Mouse (Mus musculus) hindbrain, embryonic 12.5 days (tissue): Measurements from ENCODE around the gene Ntn5. TPM values are rescaled to one million over a fixed set of nuclear protein-coding genes. Genes with fewer than 3 reads are reported as not detected.

Experiments
- ATAC-seq: fragments of 200-750 bp; cut with Nextera tagmentation; 2 replicates; pipeline ENCODE4 v1.8.0; 2017; ENCODE audit warnings: moderate TSS enrichment; ENCODE audit not compliant: low FRiP score
- H3K27ac ChIP-seq: fragments of 300-500 bp; sonication (generic); 2 replicates; pipeline ENCODE4 v1.5.1; 2016; ENCODE audit warnings: mild to moderate bottlenecking
- H3K27me3 ChIP-seq: fragments of 300-500 bp; sonication (generic); 2 replicates; pipeline ENCODE4 v1.6.1; 2016; ENCODE audit warnings: mild to moderate bottlenecking
- H3K36me3 ChIP-seq: fragments of 300-500 bp; sonication (generic); 2 replicates; pipeline ENCODE4 v1.6.1; 2016; ENCODE audit warnings: mild to moderate bottlenecking
- H3K4me1 ChIP-seq: fragments of 300-500 bp; sonication (generic); 2 replicates; pipeline ENCODE4 v1.6.1; 2016
- H3K4me2 ChIP-seq: fragments of 300-500 bp; sonication (generic); replicated peaks from 2 replicates; pipeline ENCODE4 v1.6.1; 2016; ENCODE audit warnings: mild to moderate bottlenecking
- H3K4me3 ChIP-seq: fragments of 300-500 bp; sonication (generic); 2 replicates; pipeline ENCODE4 v1.5.1; 2016; ENCODE audit warnings: mild to moderate bottlenecking
- H3K9ac ChIP-seq: fragments of 300-500 bp; sonication (generic); 2 replicates; pipeline ENCODE4 v1.6.1; 2016; ENCODE audit warnings: mild to moderate bottlenecking, moderate library complexity
- H3K9me3 ChIP-seq: fragments of 300-500 bp; sonication (generic); replicated peaks from 2 replicates; pipeline ENCODE4 v1.6.1; 2016; ENCODE audit warnings: mild to moderate bottlenecking
- WGBS: fragments of 180-500 bp; shearing (Covaris S2); methylation state at CpG from one replicate; pipeline ENCODE4 v1.1.7; 2016; 5-methylcytosine and 5-hydroxymethylcytosine counted together
- polyA plus RNA-seq: library from polyadenylated mRNA; unstranded; fragments of >200 nt; fragmentation: Nextera tagmentation; extraction: Ambion mirVana; gene quantifications from 2 replicates; pipeline ENCODE4 v1.2.1, GENCODE M21; 2016

The Ntn5 gene
- polyA plus RNA-seq, 1 experiment from 2014 or later: 0.68 TPM

DNA sequence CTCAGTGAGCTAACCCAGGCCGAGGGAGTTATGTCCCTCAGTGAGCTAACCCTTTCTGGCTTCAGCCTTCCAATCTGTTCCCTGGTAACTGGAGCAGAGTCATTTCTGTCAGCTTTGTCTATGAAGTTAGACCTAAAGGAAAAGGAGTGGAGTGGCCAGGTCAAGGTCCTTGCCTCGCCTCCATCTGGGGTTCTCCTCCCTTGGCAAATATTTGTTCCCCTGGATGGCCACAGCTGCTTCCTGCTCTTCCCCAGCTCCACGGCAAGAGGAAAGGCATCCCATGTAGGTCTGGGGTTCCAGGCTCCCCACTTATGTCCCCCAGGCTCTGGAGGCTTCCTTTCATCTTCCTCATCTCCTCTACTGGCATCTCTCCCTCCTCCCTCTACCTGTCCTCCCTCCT is 43.8 kb downstream of the Ntn5 start:
- Histone ChIP-seq H3K9me3 (no peaks in the 10 kb centered on the region), H3K36me3 (peaks cover 52% of the 10 kb centered on the region), H3K9ac (no peak overlapping the region), H3K4me2 (no peak overlapping the region), H3K27me3 (no peaks in the 10 kb centered on the region), H3K4me3 (no peak overlapping the region), H3K4me1 (peaks cover 10% of the 10 kb centered on the region), H3K27ac (no peak overlapping the region)
- 88% methylated on average over 3 of the region's 3 CpGs for WGBS
- ATAC-seq: no peak

DNA sequence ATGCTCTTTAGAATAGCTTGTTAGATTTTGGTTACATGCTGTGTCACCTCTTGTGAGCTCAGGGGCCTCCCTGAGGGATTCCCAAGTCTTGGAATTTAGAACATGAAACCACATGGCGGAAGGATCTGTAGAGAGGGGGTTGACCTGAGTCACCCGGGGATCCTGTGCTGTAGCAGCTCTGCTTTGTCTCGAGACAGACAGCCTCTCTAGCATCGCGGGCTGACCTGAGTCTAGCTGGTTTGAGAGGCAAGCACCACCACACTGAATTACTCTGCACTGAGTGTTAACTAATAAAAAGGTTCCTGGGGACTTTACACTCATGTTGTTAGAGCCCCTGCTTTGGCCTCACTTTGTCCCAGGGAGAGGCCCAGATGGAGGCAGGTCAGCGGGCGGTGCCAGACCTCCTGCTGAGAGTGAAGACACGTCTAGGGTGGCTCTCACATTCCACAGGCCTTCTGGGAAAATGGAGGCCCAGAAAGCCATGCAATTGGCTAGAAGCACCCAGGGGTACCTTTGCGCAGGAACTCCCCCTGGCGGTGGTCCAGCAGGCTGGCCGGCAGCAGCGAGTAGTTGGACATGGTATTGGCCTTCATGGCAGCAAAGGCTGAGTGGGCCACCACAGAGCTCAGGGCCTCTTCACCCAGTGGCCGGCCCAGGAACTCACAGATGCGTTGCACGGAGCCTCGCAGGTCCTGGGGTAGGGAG is 47.1 kb downstream of the Ntn5 start:
- Histone ChIP-seq H3K36me3 (peaks cover 20% of the 10 kb centered on the region), H3K27ac (0 out of 2 replicates have a peak overlapping the region, but pooled peaks have one; percentile 30), H3K9ac (0 out of 2 replicates have a peak overlapping the region, but pooled peaks have one; percentile 13)

DNA sequence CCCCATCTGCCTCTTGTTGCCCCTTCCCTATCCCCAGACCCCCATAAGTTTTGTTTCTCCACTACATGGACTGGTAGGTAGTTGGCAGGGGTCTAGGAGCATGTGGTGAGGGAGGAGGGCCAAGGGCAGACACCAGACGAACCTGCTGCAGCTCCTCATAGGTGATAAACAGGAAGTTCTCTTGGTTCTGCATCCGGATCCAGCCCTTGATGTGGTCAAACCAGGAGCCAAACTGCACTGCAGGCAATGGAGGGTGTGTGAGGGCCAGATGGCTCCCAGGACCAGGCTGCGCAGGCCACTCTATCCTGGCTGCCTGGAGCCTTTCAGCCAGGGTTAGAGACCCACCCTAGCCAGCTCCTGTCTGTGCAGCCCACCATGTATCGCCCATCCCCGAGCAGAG is 49.7 kb downstream of the Ntn5 start:
- H3K9me3 ChIP-seq: no peaks in the 10 kb centered on the region
- H3K4me2 ChIP-seq: no peak overlapping the region
- H3K9ac ChIP-seq: no peak overlapping the region
- H3K4me1 ChIP-seq: peaks cover 10% of the 10 kb centered on the region
- no peak overlapping the region for H3K4me3 ChIP-seq
- no peaks in the 10 kb centered on the region for H3K27me3 ChIP-seq
- peaks cover 6% of the 10 kb centered on the region for H3K36me3 ChIP-seq
- no peak for ATAC-seq
- 79% methylated on average over 5 of the region's 5 CpGs for WGBS
- H3K27ac ChIP-seq: no peak overlapping the region

More for the DNA sequence above, 47.1 kb downstream of the Ntn5 start:
- H3K4me3 ChIP-seq: no peak overlapping the region
- peaks cover 10% of the 10 kb centered on the region for H3K4me1 ChIP-seq
- no peak overlapping the region for H3K4me2 ChIP-seq
- H3K9me3 ChIP-seq: no peaks in the 10 kb centered on the region
- 15% methylated on average over 16 of the region's 16 CpGs for WGBS
- ATAC-seq: no peak
- H3K27me3 ChIP-seq: no peaks in the 10 kb centered on the region

DNA sequence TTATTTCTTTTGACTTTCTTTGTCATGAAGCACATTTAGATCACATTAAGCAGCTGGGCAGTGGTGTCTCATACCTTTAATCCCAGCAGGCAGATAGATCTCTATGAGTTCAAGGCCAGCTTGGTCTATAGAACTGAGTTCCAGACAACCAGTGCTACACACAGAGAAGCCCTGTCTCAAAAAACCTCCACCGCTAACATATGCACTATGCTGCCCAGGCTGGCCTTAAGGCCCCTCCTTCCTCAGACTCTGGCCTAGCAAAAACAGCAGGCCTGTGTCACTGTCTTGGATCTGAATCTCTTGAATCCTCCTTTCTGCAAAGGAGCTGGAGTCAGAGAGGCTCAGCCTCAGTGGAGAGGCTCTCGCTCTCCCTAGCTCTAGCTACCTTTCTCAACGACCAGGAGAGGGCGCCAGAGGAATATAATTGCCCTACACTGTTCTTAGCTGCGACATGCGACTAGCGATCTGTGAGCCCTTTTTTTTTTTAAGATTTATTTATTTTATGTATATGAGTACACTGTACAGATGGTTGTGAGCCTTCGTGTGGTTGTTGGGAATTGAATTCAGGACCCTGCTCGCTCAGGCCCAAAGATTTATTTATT is 55.4 kb downstream of the Ntn5 start:
- H3K4me2 ChIP-seq: no peak overlapping the region
- peak; percentile 81 for ATAC-seq
- no peak overlapping the region for H3K27ac ChIP-seq
- H3K9me3 ChIP-seq: no peaks in the 10 kb centered on the region
- no peaks in the 10 kb centered on the region for H3K4me1 ChIP-seq
- no peak overlapping the region for H3K9ac ChIP-seq
- no peaks in the 10 kb centered on the region for H3K36me3 ChIP-seq
- H3K27me3 ChIP-seq: peaks cover 15% of the 10 kb centered on the region; the same call in 1 of the 2 replicates
- H3K4me3 ChIP-seq: no peak overlapping the region
- WGBS: 11% methylated on average over 9 of the region's 9 CpGs

DNA sequence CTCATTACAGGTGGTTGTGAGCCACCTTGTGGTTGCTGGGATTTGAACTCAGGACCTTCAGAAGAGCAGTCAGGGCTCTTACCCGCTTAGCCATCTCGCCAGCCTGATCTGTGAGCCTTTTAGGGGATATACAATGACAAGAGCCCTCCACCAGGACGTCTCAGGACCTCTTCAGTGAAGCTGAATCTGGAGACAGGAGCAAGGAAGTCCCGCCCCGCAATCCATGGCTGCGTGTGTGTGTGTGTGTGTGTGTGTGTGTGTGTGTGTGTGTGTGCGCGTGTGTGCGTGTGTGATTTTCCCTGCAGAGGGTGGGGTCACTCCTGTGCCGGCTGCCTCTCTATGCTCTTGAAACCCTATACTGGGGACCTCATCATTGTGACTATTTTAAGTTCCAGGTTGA is 56.0 kb downstream of the Ntn5 start:
- H3K4me2 ChIP-seq: no peak overlapping the region
- H3K27ac ChIP-seq: no peak overlapping the region
- no peak overlapping the region for H3K4me3 ChIP-seq
- H3K9ac ChIP-seq: no peak overlapping the region
- H3K27me3 ChIP-seq: peaks cover 15% of the 10 kb centered on the region; the same call in 1 of the 2 replicates
- H3K4me1 ChIP-seq: no peaks in the 10 kb centered on the region
- no peak for ATAC-seq
- WGBS: 66% methylated on average over 8 of the region's 10 CpGs
- H3K9me3 ChIP-seq: no peaks in the 10 kb centered on the region
- no peaks in the 10 kb centered on the region for H3K36me3 ChIP-seq

DNA sequence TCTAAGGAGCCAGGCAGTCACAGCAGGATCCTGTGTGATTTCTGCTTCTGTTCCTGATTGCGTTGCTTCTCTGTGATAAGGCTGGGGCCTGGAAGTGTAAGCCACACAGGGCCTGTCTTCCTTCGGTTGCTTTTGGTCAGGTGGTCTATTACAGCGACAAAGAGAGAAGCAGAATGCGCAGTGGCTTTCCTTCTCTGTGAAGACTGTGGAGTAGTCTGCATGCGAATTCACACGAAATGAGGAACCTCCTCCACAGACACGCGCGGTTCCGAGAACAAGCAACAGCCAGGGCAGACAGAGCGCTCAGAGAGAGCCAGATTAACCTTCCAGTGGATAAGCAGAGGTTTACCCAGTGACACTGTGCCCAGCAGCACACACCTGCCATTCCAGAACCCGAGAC is 57.5 kb downstream of the Ntn5 start:
- Histone ChIP-seq H3K9ac (no peak overlapping the region), H3K4me1 (no peaks in the 10 kb centered on the region), H3K27ac (no peak overlapping the region), H3K36me3 (no peaks in the 10 kb centered on the region), H3K4me2 (no peak overlapping the region), H3K9me3 (no peaks in the 10 kb centered on the region), H3K4me3 (no peak overlapping the region), H3K27me3 (peaks cover 15% of the 10 kb centered on the region; the same call in 1 of the 2 replicates)
- no peak for ATAC-seq
- 87% methylated on average over 12 of the region's 12 CpGs for WGBS

DNA sequence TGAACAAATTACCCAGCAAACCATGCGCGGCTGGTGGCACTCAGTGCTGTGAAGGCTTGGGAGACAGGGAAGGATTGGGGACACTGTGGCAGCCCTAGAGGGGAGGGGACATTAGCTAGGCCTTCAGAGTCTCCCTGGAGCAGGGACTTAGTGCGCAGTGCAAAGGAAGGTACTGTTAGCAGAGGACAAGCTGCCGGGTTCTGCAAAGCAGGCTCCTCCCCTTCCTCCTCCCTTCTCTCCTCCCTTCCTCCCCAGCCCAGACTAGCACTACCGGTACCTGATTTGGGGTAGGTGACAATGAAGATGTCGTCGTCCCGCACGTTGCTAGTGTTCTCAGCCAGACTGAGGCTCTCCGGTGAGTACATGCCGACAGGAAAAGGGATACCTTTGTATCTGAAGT is 58.0 kb downstream of the Ntn5 start:
- no peak for ATAC-seq
- Histone ChIP-seq H3K9ac (no peak overlapping the region), H3K4me1 (no peaks in the 10 kb centered on the region), H3K4me3 (peak overlapping the region; percentile 5; the same call in 1 of the 2 replicates), H3K9me3 (no peaks in the 10 kb centered on the region), H3K36me3 (no peaks in the 10 kb centered on the region), H3K4me2 (peak overlapping the region; percentile 19; the same call in 1 of the 2 replicates), H3K27me3 (peaks cover 15% of the 10 kb centered on the region; the same call in 1 of the 2 replicates), H3K27ac (no peak overlapping the region)
- 39% methylated on average over 11 of the region's 11 CpGs for WGBS

DNA sequence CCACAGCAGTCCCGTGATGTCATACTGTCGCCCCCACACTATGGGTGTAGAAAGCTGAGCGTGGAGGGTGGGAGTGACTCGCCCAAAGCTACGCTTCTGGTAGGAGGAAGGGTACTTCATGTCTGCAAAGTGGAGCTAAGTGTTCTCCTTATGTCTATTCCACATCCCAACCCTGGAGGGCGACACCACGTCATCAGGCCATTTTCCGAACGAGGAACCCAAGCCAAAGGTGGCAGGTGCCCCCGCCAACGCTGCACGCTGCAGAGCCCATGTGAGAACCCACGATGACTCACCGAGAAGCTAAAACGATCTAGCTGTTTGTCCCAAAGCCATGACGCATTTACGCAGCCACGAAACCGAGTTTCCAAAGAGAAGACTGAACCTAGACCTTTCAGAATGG is 58.5 kb downstream of the Ntn5 start:
- Histone ChIP-seq H3K9me3 (no peaks in the 10 kb centered on the region), H3K4me1 (no peaks in the 10 kb centered on the region), H3K4me2 (peak overlapping the region; percentile 19; the same call in 1 of the 2 replicates), H3K9ac (0 out of 2 replicates have a peak overlapping the region, but pooled peaks have one; percentile 8), H3K27ac (no peak overlapping the region), H3K27me3 (peaks cover 15% of the 10 kb centered on the region; the same call in 1 of the 2 replicates), H3K36me3 (no peaks in the 10 kb centered on the region), H3K4me3 (0 out of 2 replicates have a peak overlapping the region, but pooled peaks have one; percentile 5)
- WGBS: 45% methylated on average over 19 of the region's 19 CpGs
- ATAC-seq: no peak

Other genes starting within 250 kb of the Ntn5 start
- 34.8 TPM in 2 replicates for gene Gys1, start 249.2 kb upstream of the Ntn5 start, polyA plus RNA-seq
- 124 and 129 TPM in 2 replicates for gene Ruvbl2, start 245.9 kb upstream of the Ntn5 start, polyA plus RNA-seq
- 5,718 and 6,089 TPM in 2 replicates for gene Ftl1, start 224.1 kb upstream of the Ntn5 start, polyA plus RNA-seq
- 231 and 244 TPM in 2 replicates for gene Bax, start 217.1 kb upstream of the Ntn5 start, polyA plus RNA-seq
- gene Tulp2, start 202.1 kb upstream of the Ntn5 start, polyA plus RNA-seq: 0.13 and 0.54 TPM in 2 replicates
- not detected in 2 replicates for gene Gm45808, start 197.2 kb upstream of the Ntn5 start, polyA plus RNA-seq
- gene Dhdh, start 195.2 kb upstream of the Ntn5 start, polyA plus RNA-seq: 3.4 and 3.5 TPM in 2 replicates
- gene Nucb1, start 173.6 kb upstream of the Ntn5 start, polyA plus RNA-seq: 144 and 147 TPM in 2 replicates
- gene Ppp1r15a, start 157.8 kb upstream of the Ntn5 start, polyA plus RNA-seq: 16.7 and 19.2 TPM in 2 replicates
- 1.9 and 3.8 TPM in 2 replicates for gene Plekha4, start 157.7 kb upstream of the Ntn5 start, polyA plus RNA-seq
- 0.70 and 0.79 TPM in 2 replicates for gene Hsd17b14, start 129.1 kb upstream of the Ntn5 start, polyA plus RNA-seq
- gene Bcat2, start 113.9 kb upstream of the Ntn5 start, polyA plus RNA-seq: 35.2 and 36.9 TPM in 2 replicates
- 0.45 TPM in 1 of 2 replicates, not detected in the other for gene Fgf21, start 68.5 kb upstream of the Ntn5 start, polyA plus RNA-seq
- 0.14 TPM in 1 of 2 replicates, not detected in the other for gene Fut1, start 66.7 kb upstream of the Ntn5 start, polyA plus RNA-seq
- gene Izumo1, start 62.2 kb upstream of the Ntn5 start, polyA plus RNA-seq: 0.18 TPM in 1 of 2 replicates, not detected in the other
- 15.6 and 16.2 TPM in 2 replicates for gene Rasip1, start 56.5 kb upstream of the Ntn5 start, polyA plus RNA-seq
- gene Mamstr, start 44.0 kb upstream of the Ntn5 start, polyA plus RNA-seq: 3.7 and 4.8 TPM in 2 replicates
- 0.37 TPM in 1 of 2 replicates, not detected in the other for gene Fut2, start 17.6 kb upstream of the Ntn5 start, polyA plus RNA-seq
- 1.1 and 2.2 TPM in 2 replicates for gene Sec1, start 10.4 kb downstream of the Ntn5 start, polyA plus RNA-seq
- 21.2 and 25.5 TPM in 2 replicates for gene Car11, start 15.8 kb downstream of the Ntn5 start, polyA plus RNA-seq
- 4.2 and 5.3 TPM in 2 replicates for gene Dbp, start 21.1 kb downstream of the Ntn5 start, polyA plus RNA-seq
- gene Rpl18, start 31.4 kb downstream of the Ntn5 start, polyA plus RNA-seq: 607 and 682 TPM in 2 replicates
- 28.7 and 30.3 TPM in 2 replicates for gene Sphk2, start 34.0 kb downstream of the Ntn5 start, polyA plus RNA-seq
- 0.89 and 1.0 TPM in 2 replicates for gene Fam83e, start 37.2 kb downstream of the Ntn5 start, polyA plus RNA-seq
- gene Spaca4, start 41.8 kb downstream of the Ntn5 start, polyA plus RNA-seq: not detected in 2 replicates
- gene Lmtk3, start 99.7 kb downstream of the Ntn5 start, polyA plus RNA-seq: 8.4 and 11.9 TPM in 2 replicates
- 2.4 and 3.0 TPM in 2 replicates for gene Sult2b1, start 100.6 kb downstream of the Ntn5 start, polyA plus RNA-seq
- 280 and 284 TPM in 2 replicates for gene Cyth2, start 130.6 kb downstream of the Ntn5 start, polyA plus RNA-seq
- 0.80 and 0.96 TPM in 2 replicates for gene Kcnj14, start 140.8 kb downstream of the Ntn5 start, polyA plus RNA-seq
- gene Grwd1, start 146.9 kb downstream of the Ntn5 start, polyA plus RNA-seq: 43.2 and 45.8 TPM in 2 replicates
- 43.5 and 45.6 TPM in 2 replicates for gene Kdelr1, start 188.8 kb downstream of the Ntn5 start, polyA plus RNA-seq
- gene Grin2d, start 194.4 kb downstream of the Ntn5 start, polyA plus RNA-seq: 1.6 TPM in 2 replicates
- 0.52 TPM in 1 of 2 replicates, not detected in the other for gene Syngr4, start 212.7 kb downstream of the Ntn5 start, polyA plus RNA-seq
- 3.4 and 5.2 TPM in 2 replicates for gene Tmem143, start 212.9 kb downstream of the Ntn5 start, polyA plus RNA-seq
- 42.6 and 55.0 TPM in 2 replicates for gene Emp3, start 237.4 kb downstream of the Ntn5 start, polyA plus RNA-seq
- 5.5 and 6.8 TPM in 2 replicates for gene Ccdc114, start 240.1 kb downstream of the Ntn5 start, polyA plus RNA-seq